Mouse (Mus musculus): ENCODE measurements at regions not wholly inside any gene's neighbourhood (a gene's known extent, or its start where the extent isn't known, plus 50 kb on each side); places are given as distances from the start of the nearest gene placed in this dataset.

- no peak for ATAC-seq (replicated peaks; ENCODE audit: low FRiP score, poor library complexity, severe bottlenecking)
Observed at GRCm38 (mm10) chr8:92072254-92072615, 270.4 kb upstream of the Irx3 start.

GRCm38 (mm10) chr8:92071305-92072253 lies 269.7 kb upstream of the Irx3 start:
- no peak for ATAC-seq (replicated peaks; ENCODE audit: low FRiP score, poor library complexity, severe bottlenecking)

GRCm38 (mm10) chr8:92070704-92071103 lies 268.8 kb upstream of the Irx3 start:
- ATAC-seq (replicated peaks; ENCODE audit: low FRiP score, poor library complexity, severe bottlenecking), result no peak

DNA sequence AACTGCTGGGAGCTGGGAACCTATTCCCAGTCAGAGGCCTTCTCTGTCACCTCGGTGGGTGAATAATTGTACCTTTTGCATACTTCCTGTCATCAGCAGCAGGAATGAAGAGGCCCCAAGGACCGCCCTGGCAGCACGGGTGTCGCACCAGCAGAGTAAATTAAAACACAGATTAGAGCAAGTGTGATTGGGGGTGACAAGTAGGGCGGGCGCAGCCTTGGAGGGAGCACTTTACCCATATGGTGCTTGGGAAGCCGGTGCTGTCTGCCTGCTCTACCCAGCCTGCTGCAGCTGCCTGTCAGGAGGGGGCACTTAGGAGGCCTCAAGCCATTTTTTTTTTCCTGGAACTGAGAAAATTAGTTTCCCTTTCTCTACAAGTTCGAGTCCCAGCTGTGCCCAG lies 264.6 kb upstream of the Irx3 start:
- ATAC-seq (replicated peaks; ENCODE audit: low FRiP score, poor library complexity, severe bottlenecking), result no peak

- ATAC-seq (replicated peaks; ENCODE audit: low FRiP score, poor library complexity, severe bottlenecking), result no peak
Observed at GRCm38 (mm10) chr8:92065554-92066239, 263.8 kb upstream of the Irx3 start.

GRCm38 (mm10) chr8:92064971-92065370 lies 263.1 kb upstream of the Irx3 start:
- ATAC-seq (replicated peaks; ENCODE audit: low FRiP score, poor library complexity, severe bottlenecking), result no peak

DNA sequence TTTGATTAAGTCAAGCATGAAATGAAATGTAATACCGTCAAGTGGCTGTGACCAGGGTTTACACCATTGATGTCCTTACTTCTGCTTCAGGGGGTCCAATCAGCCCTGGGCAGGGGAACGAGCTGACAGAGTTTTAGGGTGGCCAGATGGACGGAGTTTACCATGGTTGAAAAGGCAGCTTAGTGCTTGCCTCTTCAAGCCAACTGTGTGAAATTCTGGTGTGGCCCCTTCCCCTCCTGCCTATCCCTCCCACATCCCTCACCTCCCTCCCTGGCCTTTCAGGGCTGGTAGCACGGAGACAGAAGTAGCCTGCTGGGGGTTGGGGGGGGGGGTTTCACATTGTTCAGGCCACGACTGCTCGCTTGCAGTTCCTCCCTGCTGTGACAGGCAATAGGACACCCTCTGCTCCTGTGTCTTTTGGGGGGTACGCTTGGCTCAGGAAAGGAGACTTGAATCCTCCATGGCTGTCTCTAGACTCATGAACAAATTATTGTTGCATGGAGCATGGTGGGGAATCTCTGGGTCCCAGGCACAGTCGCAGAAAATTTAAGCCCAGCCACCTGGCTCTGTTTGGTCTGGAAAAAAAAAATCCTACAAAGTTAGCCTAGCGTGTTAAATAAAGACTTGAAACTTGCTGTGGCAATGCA lies 262.4 kb upstream of the Irx3 start:
- no peak for ATAC-seq (replicated peaks; ENCODE audit: low FRiP score, poor library complexity, severe bottlenecking)

- no peak for ATAC-seq (replicated peaks; ENCODE audit: low FRiP score, poor library complexity, severe bottlenecking)
Observed at GRCm38 (mm10) chr8:92063333-92063732, 261.5 kb upstream of the Irx3 start.

GRCm38 (mm10) chr8:92059471-92059870 lies 257.6 kb upstream of the Irx3 start:
- ATAC-seq (replicated peaks; ENCODE audit: low FRiP score, poor library complexity, severe bottlenecking), result no peak

DNA sequence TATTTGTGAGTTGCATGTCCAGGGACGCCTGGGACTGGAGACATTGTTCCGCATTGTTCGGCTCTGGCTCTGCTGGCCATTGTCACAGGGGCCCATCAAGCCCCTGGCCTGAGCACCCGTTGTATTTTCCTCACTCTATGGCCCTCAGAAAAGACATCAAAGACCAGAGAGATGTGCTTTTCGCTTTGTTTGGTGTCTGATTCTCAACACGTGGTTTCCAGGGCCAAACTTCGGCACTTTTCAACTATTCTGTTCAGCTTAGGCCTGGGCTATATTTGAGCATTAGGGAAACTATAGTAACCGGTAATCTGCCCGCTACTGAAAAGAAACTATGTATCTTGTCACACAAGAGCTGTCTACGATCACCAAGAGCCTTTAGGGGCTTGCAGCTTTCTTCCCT lies 257.1 kb upstream of the Irx3 start:
- no peak for ATAC-seq (replicated peaks; ENCODE audit: low FRiP score, poor library complexity, severe bottlenecking)

DNA sequence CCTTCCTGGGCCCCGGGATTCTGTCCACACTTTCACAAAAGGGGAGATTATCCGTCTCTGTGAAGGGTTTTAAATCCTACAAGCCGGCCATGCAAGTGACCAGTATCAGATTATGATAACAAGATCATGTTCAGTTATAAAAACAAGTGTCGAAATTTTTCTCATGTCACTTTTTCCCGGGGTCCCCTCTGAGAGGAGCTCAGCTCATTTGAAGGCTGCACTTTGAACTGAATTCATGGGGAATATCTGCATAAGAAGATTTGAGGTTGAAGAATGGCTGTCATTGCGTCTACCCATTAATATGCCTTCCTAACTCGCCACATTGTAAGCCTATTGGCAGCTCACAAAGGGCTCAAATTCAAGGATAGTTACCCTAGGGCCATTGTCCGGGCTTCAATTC lies 256.0 kb upstream of the Irx3 start:
- no peak for ATAC-seq (replicated peaks; ENCODE audit: low FRiP score, poor library complexity, severe bottlenecking)

DNA sequence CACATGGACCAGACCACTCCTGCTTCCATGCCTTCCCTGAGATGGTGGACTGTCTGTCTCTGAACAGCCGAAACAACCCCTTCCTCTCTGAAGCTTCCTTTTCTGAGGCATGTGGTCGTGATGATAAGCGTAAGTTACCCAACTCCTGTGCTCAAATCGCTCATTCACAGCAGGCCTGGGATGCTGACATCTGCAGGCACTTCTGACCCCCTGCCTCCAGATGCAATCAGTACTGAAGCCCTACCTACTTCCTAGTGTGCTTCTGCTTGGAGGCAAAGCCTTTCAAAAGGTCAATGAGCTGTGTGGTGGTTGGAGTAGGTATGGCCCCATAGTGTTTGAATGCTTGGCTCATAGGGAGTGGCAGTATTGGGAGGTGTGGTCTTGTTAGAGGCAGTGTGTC lies 253.7 kb upstream of the Irx3 start:
- no peak for ATAC-seq (replicated peaks; ENCODE audit: low FRiP score, poor library complexity, severe bottlenecking)

- ATAC-seq (replicated peaks; ENCODE audit: low FRiP score, poor library complexity, severe bottlenecking), result no peak
Observed at GRCm38 (mm10) chr8:92044695-92045094, 242.8 kb upstream of the Irx3 start.

DNA sequence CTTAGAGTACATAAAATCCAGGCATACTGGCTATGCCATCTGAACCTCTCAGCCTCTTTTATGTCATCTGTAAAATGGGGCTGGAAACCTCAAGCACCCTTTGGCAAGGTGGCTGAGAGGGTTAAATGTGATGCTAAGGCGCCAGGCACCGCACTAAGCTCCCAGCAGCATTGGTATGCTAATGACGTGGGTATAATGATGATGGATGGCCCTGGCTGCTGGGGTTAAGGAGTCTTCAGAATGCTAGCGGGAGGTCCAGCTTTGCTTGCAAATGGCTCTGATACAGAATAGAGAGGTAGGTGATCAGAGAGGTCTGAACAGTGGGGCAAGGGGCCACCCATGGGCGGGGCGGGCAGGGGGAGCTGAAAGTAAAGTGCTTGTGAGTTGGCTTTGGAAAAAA lies 241.1 kb upstream of the Irx3 start:
- no peak for ATAC-seq (replicated peaks; ENCODE audit: low FRiP score, poor library complexity, severe bottlenecking)

DNA sequence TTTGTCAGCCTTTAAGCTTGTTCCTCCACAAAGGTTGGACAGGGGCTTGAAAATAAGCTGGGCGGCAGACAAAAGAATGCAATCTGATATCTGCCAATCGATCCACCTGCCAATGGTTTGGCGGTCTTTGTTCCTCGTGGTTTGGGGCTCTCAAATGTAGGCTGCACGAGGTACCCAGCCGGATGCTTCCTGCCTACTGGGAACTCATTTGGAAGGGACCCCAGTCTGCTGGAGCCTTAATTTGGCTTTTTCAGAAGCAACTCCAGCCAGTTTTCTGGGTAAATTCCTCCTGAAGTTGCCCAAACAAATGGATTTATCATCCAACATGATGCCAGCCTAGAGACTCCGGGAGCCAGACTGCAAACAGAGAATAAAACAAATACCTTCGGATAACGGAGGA lies 228.1 kb upstream of the Irx3 start:
- no peak for ATAC-seq (replicated peaks; ENCODE audit: low FRiP score, poor library complexity, severe bottlenecking)

- no peak for ATAC-seq (replicated peaks; ENCODE audit: low FRiP score, poor library complexity, severe bottlenecking)
Observed at GRCm38 (mm10) chr8:92029516-92029915, 227.6 kb upstream of the Irx3 start.

DNA sequence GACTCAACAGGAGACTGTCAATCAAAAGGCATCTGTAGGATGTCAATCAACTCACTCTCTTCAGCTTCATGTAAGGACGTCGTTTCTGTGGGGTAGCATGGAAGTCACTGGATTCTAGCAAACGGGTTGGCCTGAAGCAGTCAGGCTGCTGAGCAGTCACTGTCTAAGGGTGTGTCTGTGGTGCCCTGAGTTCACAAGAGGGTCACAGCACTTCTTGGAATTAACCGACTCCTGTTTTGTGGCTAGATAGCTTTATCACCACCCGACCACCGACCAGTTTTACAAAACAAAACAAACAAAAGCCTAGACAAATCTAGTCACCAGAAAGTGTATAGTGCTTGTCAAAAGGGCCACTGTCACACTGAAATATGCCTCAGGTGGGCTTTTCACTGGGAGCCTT lies 226.4 kb upstream of the Irx3 start:
- ATAC-seq (replicated peaks; ENCODE audit: low FRiP score, poor library complexity, severe bottlenecking), result no peak

GRCm38 (mm10) chr8:92024133-92024532 lies 222.3 kb upstream of the Irx3 start:
- no peak for ATAC-seq (replicated peaks; ENCODE audit: low FRiP score, poor library complexity, severe bottlenecking)

DNA sequence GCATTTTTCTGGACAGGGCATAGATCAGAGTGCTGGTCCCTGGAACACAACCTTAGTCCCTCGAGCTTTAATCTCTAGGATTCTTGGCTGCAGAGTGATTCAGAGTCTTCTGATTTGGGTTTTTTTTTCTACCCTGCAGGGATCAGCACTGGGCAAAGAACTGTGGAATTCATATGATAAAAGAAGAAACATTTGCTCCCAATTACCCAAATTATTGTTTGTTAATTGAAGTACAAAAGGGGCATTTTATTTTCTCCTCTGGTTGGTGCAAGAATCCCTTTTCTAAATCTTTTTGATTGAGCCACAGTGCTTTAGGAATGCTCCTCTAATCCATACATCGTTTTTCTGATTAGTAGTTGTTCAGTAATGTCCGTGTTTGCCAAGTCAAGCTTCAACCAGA lies 219.7 kb upstream of the Irx3 start:
- ATAC-seq (replicated peaks; ENCODE audit: low FRiP score, poor library complexity, severe bottlenecking), result no peak

- 0 out of 2 replicates have a peak, but pooled peaks have one; percentile 62 for ATAC-seq (replicated peaks; ENCODE audit: low FRiP score, poor library complexity, severe bottlenecking)
Observed at GRCm38 (mm10) chr8:92014704-92015103, 212.8 kb upstream of the Irx3 start.

DNA sequence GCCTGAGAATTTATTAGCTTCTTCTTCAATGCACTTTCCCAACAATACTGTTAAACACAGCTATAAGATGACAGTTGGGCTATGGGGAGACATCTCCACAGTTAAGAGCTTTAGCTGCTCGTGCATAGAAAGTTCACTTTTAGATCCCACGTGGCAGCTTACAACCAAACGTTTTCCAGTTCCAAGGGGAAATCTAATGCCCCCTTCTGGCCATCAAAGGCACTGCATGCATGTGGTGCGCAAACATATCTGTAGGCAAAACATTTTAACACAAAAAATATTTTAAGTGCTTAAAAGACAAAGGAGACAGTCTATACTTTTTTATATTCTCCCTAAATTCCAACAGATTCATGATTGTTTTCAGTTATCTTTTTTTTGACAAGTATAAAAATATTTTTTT lies 211.3 kb upstream of the Irx3 start:
- ATAC-seq (replicated peaks; ENCODE audit: low FRiP score, poor library complexity, severe bottlenecking), result no peak
